Mouse (Mus musculus) CH12.LX (cell line): Measurements from ENCODE around the gene Tmem266. TPM values are rescaled to one million over a fixed set of nuclear protein-coding genes. Genes with fewer than 3 reads are reported as not detected.

Experiments used
- DNase-seq: peaks from one replicate; pipeline ENCODE4 v3.0.0-alpha.2; 2013; ENCODE audit errors: extremely low read depth
- H3K27ac ChIP-seq: 2 replicates; pipeline ENCODE4 v1.5.1; 2012; ENCODE audit warnings: low read depth, mild to moderate bottlenecking, control low read depth, moderate library complexity; ENCODE audit not compliant: insufficient read depth
- H3K27me3 ChIP-seq: replicated peaks from 2 replicates; pipeline ENCODE3; 2012; ENCODE audit warnings: inconsistent platforms
- H3K36me3 ChIP-seq, 2 experiments: replicated peaks in 1 of 2; 2 replicates each; pipeline versions ENCODE3 to v1.6.1; 2012; ENCODE audit warnings: inconsistent platforms in 1 of 2, low read length in 1 of 2, mild to moderate bottlenecking in 1 of 2, mixed read lengths in 1 of 2, moderate library complexity in 1 of 2; ENCODE audit not compliant: control insufficient read depth in 1 of 2, insufficient read depth in 1 of 2
- H3K4me1 ChIP-seq, 2 experiments: 2 replicates each; pipeline ENCODE4 v1.6.1; 2012; ENCODE audit warnings: inconsistent platforms in 1 of 2, moderate library complexity in 1 of 2; ENCODE audit not compliant: insufficient read depth in 2 of 2, control insufficient read depth in 1 of 2
- H3K4me2 ChIP-seq: 2 replicates; pipeline ENCODE4 v1.6.1; 2012; ENCODE audit warnings: low read depth, mild to moderate bottlenecking, control low read depth; ENCODE audit not compliant: poor library complexity, insufficient read depth, severe bottlenecking
- H3K4me3 ChIP-seq, 3 experiments: fragments of 150-350 bp in 1 of 3; sonication (generic) in 1 of 3; replicated peaks in 1 of 3; 2 replicates each; pipeline versions ENCODE3 to v1.5.1; 2011 to 2012; ENCODE audit warnings: low read depth in 2 of 3, low read length in 2 of 3, mild to moderate bottlenecking in 2 of 3, moderate library complexity in 2 of 3, control low read depth in 1 of 3, improper control_type of control experiment in 1 of 3, inconsistent platforms in 1 of 3, mixed read lengths in 1 of 3; ENCODE audit not compliant: poor library complexity in 1 of 3
- H3K79me2 ChIP-seq: replicated peaks from 2 replicates; pipeline ENCODE4 v1.6.1; 2012; ENCODE audit warnings: mild to moderate bottlenecking, moderate library complexity; ENCODE audit not compliant: control insufficient read depth, poor library complexity, insufficient read depth, severe bottlenecking; ENCODE audit errors: extremely low read depth
- H3K9ac ChIP-seq: 2 replicates; pipeline ENCODE4 v1.6.1; 2012; ENCODE audit warnings: low read depth, mild to moderate bottlenecking, control low read depth, moderate library complexity; ENCODE audit not compliant: insufficient read depth
- H3K9me3 ChIP-seq: replicated peaks from 2 replicates; pipeline ENCODE3; 2012; ENCODE audit warnings: low read length, inconsistent platforms, mixed read lengths
- BHLHE40 ChIP-seq: IDR thresholded peaks from 2 replicates; pipeline ENCODE4 v1.6.1; 2011; ENCODE audit warnings: mild to moderate bottlenecking, low read depth, low read length, improper control_type of control experiment
- CHD1 ChIP-seq: IDR thresholded peaks from 2 replicates; pipeline ENCODE4 v1.6.1; 2012; ENCODE audit warnings: low read depth, low read length, improper control_type of control experiment, inconsistent platforms
- CTCF ChIP-seq, 2 experiments: IDR thresholded peaks in 1 of 2; conservative IDR thresholded peaks in 1 of 2; 2 replicates each; pipeline ENCODE4 v1.5.1; 2011 to 2012; ENCODE audit warnings: low read depth in 2 of 2, low read length in 2 of 2, improper control_type of control experiment in 1 of 2, inconsistent platforms in 1 of 2, mild to moderate bottlenecking in 1 of 2, moderate library complexity in 1 of 2
- EP300 ChIP-seq: IDR thresholded peaks from 2 replicates; pipeline ENCODE4 v1.6.1; 2011; ENCODE audit warnings: low read length, improper control_type of control experiment
- ETS1 ChIP-seq: conservative IDR thresholded peaks from 2 replicates; pipeline ENCODE4 v1.6.1; 2012; ENCODE audit warnings: low read depth, mild to moderate bottlenecking, inconsistent platforms, low read length, improper control_type of control experiment, moderate library complexity
- IRF4 ChIP-seq: IDR thresholded peaks from 2 replicates; pipeline ENCODE4 v1.6.1; 2014; ENCODE audit warnings: low read depth, mild to moderate bottlenecking, inconsistent platforms, low read length, improper control_type of control experiment
- JUN ChIP-seq: IDR thresholded peaks from 2 replicates; pipeline ENCODE4 v1.6.1; 2011; ENCODE audit warnings: low read depth, mild to moderate bottlenecking, low read length, improper control_type of control experiment, moderate library complexity; ENCODE audit not compliant: insufficient read depth
- MAFK ChIP-seq: IDR thresholded peaks from 2 replicates; pipeline ENCODE4 v1.6.1; 2011; ENCODE audit warnings: low read length, improper control_type of control experiment; ENCODE audit not compliant: insufficient replicate concordance
- MAX ChIP-seq: IDR thresholded peaks from 2 replicates; pipeline ENCODE4 v1.6.1; 2011; ENCODE audit warnings: low read length, improper control_type of control experiment
- MEF2A ChIP-seq: IDR thresholded peaks from 2 replicates; pipeline ENCODE4 v1.6.1; 2014; ENCODE audit warnings: low read depth, mild to moderate bottlenecking, inconsistent platforms, low read length, improper control_type of control experiment, borderline replicate concordance
- PAX5 ChIP-seq: IDR thresholded peaks from 2 replicates; pipeline ENCODE4 v1.6.1; 2012; ENCODE audit warnings: low read length, inconsistent platforms, mixed read lengths
- POLR2A ChIP-seq: IDR thresholded peaks from 2 replicates; pipeline ENCODE4 v1.6.1; 2011; ENCODE audit warnings: low read depth, mild to moderate bottlenecking, improper control_type of control experiment, low read length
- RAD21 ChIP-seq: IDR thresholded peaks from 2 replicates; pipeline ENCODE4 v1.6.1; 2011; ENCODE audit warnings: low read depth, mild to moderate bottlenecking, low read length, improper control_type of control experiment, moderate library complexity
- SMC3 ChIP-seq: IDR thresholded peaks from 2 replicates; pipeline ENCODE4 v1.6.1; 2011; ENCODE audit warnings: low read depth, low read length, improper control_type of control experiment
- TCF12 ChIP-seq: IDR thresholded peaks from 2 replicates; pipeline ENCODE4 v1.6.1; 2014; ENCODE audit warnings: low read depth, mild to moderate bottlenecking, inconsistent platforms, low read length, improper control_type of control experiment
- USF1 ChIP-seq: IDR thresholded peaks from 2 replicates; pipeline ENCODE4 v1.6.1; 2014; ENCODE audit warnings: low read depth, mild to moderate bottlenecking, inconsistent platforms, low read length, improper control_type of control experiment
- ZC3H11A ChIP-seq: IDR thresholded peaks from 2 replicates; pipeline ENCODE4 v1.6.1; 2012; ENCODE audit warnings: low read depth, mild to moderate bottlenecking, inconsistent platforms, low read length, improper control_type of control experiment
- dilution Hi-C: fragments of 300-500 bp; cut with MboI; formaldehyde crosslinking; loops from 2 replicates; pipeline ENCODE4 v1.14.3; 2020; ENCODE audit warnings: low sequenced_read_pairs; ENCODE audit not compliant: extremely low pct_unique_long_range_greater_than_20kb, extremely low pct_ligation_motif_present
- in situ Hi-C: fragments of 300-500 bp; cut with MboI; formaldehyde crosslinking; loops from 3 replicates; pipeline ENCODE4 v1.14.3; 2019; ENCODE audit warnings: low sequenced_read_pairs, low pct_ligation_motif_present, low pct_unique_long_range_greater_than_20kb, mixed read lengths
- polyA plus RNA-seq: library from polyadenylated mRNA; unstranded; fragments of >175 nt; gene quantifications from 2 replicates; pipeline ENCODE4 v1.2.1, GENCODE M21; 2012; ENCODE audit warnings: low read depth; ENCODE audit not compliant: insufficient read length
- total RNA-seq, 2 experiments: library from RNA; depleted of rRNA; stranded (reverse); fragments of 300-350 nt in 1 of 2; fragments of >200 nt in 1 of 2; gene quantifications; 2 replicates each; pipeline ENCODE4 v1.2.3; 2012 to 2014

Gene Tmem266
- total and polyA plus RNA-seq, 3 experiments: not detected

DNA sequence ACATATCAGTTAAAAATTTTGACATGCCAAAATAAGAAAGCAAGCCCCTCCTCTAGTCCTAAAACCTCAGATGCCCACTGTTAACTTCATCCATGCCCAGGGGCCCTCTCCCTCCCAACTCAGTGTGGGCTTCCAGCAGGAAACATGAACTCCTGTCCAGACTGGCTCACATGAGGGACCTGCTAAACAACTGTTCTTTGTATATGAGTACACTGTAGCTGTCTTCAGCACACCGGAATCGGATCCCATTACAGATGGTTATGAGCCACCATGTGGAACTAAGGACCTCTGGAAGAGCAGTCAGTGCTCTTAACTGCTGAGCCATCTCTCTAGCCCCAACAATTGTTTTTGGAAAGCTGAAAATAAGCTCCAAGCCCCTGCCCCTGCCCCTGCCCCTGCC is 80.1 kb downstream of the Tmem266 start (continued):
- no peak for TF ChIP-seq MEF2A

DNA sequence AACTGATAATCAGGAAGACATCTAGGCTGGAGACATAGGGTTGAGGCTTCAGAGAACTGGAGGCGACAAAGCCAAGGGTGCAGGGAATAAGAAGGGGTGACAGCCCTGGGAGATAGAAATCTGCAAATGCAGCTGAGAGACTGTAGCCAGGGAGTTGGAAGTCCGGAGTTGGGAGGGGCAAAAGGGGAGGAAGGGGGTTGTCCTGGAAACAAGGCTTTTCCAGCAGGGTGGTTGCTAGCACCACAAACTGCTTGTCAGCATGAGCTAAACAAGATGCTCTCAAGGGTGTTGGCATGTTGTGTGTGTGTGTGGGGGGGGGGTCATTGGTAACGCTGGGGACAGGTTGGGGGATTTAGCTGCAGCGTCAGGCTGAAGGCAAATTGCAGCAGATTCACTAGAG is 82.1 kb downstream of the Tmem266 start:
- Histone ChIP-seq H3K9me3 (no peaks in the 10 kb centered on the region), H3K27me3 (peaks cover 23% of the 10 kb centered on the region), H3K4me2 (no peak overlapping the region), H3K36me3 (no peaks in the 10 kb centered on the region), H3K27ac (no peak overlapping the region), H3K79me2 (no peaks in the 10 kb centered on the region), H3K9ac (no peak overlapping the region), H3K4me3 (no peak overlapping the region), H3K4me1 (peaks cover 0 to 24% of the 10 kb centered on the region in 2 experiments; a peak in 2 of 4 replicates)
- no peak for DNase-seq
- TF ChIP-seq JUN: no peak
- no peak for TF ChIP-seq ZC3H11A
- no peak for TF ChIP-seq MAFK
- no peak for TF ChIP-seq MEF2A
- in situ Hi-C loops (no loop called here), dilution Hi-C loops (no loop called here)

DNA sequence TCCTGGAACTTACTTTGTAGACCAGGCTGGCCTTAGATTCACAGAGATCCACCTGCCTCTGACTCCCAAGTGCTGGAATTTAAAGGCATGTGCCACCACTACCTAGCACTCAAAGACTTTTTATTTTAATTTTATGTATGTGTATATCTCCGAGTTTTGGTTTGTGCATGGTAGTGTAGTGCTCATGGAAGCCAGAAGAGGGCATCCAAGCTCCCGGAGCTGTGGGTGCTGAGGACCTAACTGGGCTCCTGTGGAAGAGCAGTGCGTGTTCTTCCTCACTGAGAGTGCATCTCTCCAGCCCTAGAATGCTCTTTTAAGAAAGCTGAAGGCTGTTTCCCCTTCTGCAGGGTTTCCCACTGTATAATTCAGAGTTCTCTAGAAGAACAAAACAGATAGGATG is 83.1 kb downstream of the Tmem266 start:
- DNase-seq: no peak
- dilution Hi-C loops: no loop called here
- Histone ChIP-seq H3K27ac (no peak overlapping the region), H3K4me2 (no peak overlapping the region), H3K27me3 (peaks cover 28% of the 10 kb centered on the region), H3K9me3 (no peaks in the 10 kb centered on the region), H3K4me1 (peaks cover 0 to 14% of the 10 kb centered on the region in 2 experiments; a peak in 2 of 4 replicates), H3K36me3 (no peaks in the 10 kb centered on the region), H3K9ac (no peak overlapping the region), H3K4me3 (no peak overlapping the region), H3K79me2 (no peaks in the 10 kb centered on the region)
- TF ChIP-seq CTCF (conservative IDR thresholded peaks at IDR 0.05 in 1 of 2, IDR thresholded peaks at IDR 0.05 in 1 of 2; ENCODE audit: low read depth in 2 of 2, low read length in 2 of 2) (peak; percentile 12 to 49; a peak in 3 of 4 replicates), SMC3 (peak; percentile 21), ETS1 (no peak), RAD21 (peak; percentile 4), IRF4 (no peak), MEF2A (no peak)
- in situ Hi-C loops: no loop called here

DNA sequence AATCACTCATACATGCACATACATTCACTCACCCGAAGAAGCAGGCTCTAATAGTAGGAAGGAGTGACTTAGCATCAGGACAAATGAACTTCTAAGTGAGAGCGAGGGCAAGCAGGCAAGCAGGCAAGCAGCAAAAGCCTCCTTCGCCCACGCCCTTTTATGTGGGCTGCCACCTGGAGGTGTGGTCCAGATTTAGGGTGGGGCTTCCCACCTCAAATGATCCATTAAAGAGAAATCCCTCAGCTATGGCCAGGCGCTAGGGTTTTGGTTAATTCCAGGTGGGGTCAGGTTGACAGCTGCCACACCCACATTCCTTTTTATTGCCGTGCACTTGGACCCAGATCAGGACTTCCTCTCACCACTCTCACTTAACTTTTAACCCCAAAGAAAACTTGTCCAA is 83.7 kb downstream of the Tmem266 start:
- TF ChIP-seq MAX (no peak), PAX5 (no peak), CTCF (conservative IDR thresholded peaks at IDR 0.05 in 1 of 2, IDR thresholded peaks at IDR 0.05 in 1 of 2; ENCODE audit: low read depth in 2 of 2, low read length in 2 of 2) (no peak), EP300 (no peak), POLR2A (no peak), TCF12 (no peak), BHLHE40 (no peak), USF1 (no peak), ETS1 (no peak), CHD1 (no peak)
- Histone ChIP-seq H3K27me3 (peaks cover 29% of the 10 kb centered on the region), H3K9ac (no peak overlapping the region), H3K79me2 (no peaks in the 10 kb centered on the region), H3K4me3 (no peak overlapping the region), H3K4me2 (no peak overlapping the region), H3K4me1 (peaks cover 0 to 8% of the 10 kb centered on the region in 2 experiments; a peak in 2 of 4 replicates), H3K36me3 (no peaks in the 10 kb centered on the region), H3K9me3 (no peaks in the 10 kb centered on the region), H3K27ac (no peak overlapping the region)
- in situ Hi-C loops: no loop called here
- no peak for DNase-seq
- dilution Hi-C loops: no loop called here
